Mouse (Mus musculus) intestine, embryonic 16.5 days (tissue): ENCODE results near the gene Gm4779. TPM values are rescaled to one million over a fixed set of nuclear protein-coding genes. Genes with fewer than 3 reads are reported as not detected.
A peak's percentile ranks its signal among the peaks of the same experiment; 100 is the strongest.
"Not testable (repeated sequence)": the region's sequence is repeated elsewhere in the genome, so short reads cannot be mapped to it uniquely, and the experiment has no call there.

ENCODE experiments used
- ATAC-seq: fragments of 200-750 bp; cut with Nextera tagmentation; 2 replicates; pipeline ENCODE4 v1.8.0; 2017; ENCODE audit warnings: moderate TSS enrichment, moderate library complexity
- H3K27ac ChIP-seq: fragments of 300-500 bp; sonication (generic); 2 replicates; pipeline ENCODE4 v1.5.1; 2014; ENCODE audit warnings: mild to moderate bottlenecking, low read length
- H3K27me3 ChIP-seq: fragments of 300-500 bp; sonication (generic); replicated peaks from 2 replicates; pipeline ENCODE4 v1.6.1; 2014; ENCODE audit warnings: low read length, control low read depth, mixed read lengths; ENCODE audit not compliant: control insufficient read depth, insufficient read depth
- H3K36me3 ChIP-seq: fragments of 300-500 bp; sonication (generic); 2 replicates; pipeline ENCODE4 v1.6.1; 2014; ENCODE audit warnings: low read length, control low read depth; ENCODE audit not compliant: control insufficient read depth, insufficient read depth
- H3K4me1 ChIP-seq: fragments of 300-500 bp; sonication (generic); 2 replicates; pipeline ENCODE4 v1.6.1; 2014; ENCODE audit warnings: low read length, control low read depth, mixed read lengths; ENCODE audit not compliant: control insufficient read depth, insufficient read depth
- H3K4me2 ChIP-seq: fragments of 300-500 bp; sonication (generic); 2 replicates; pipeline ENCODE4 v1.6.1; 2014; ENCODE audit warnings: low read depth, low read length, control low read depth
- H3K4me3 ChIP-seq: fragments of 300-500 bp; sonication (generic); 2 replicates; pipeline ENCODE4 v1.5.1; 2014; ENCODE audit warnings: mild to moderate bottlenecking, low read length
- H3K9ac ChIP-seq: fragments of 300-500 bp; sonication (generic); 2 replicates; pipeline ENCODE4 v1.6.1; 2014; ENCODE audit warnings: low read depth, low read length
- H3K9me3 ChIP-seq: fragments of 300-500 bp; sonication (generic); 2 replicates; pipeline ENCODE4 v1.6.1; 2016; ENCODE audit warnings: low read length, control low read depth; ENCODE audit not compliant: control insufficient read depth
- WGBS: fragments of 180-500 bp; shearing (Covaris S2); extraction: QIAGEN DNeasy Blood & Tissue Kit; methylation state at CpG from one replicate; pipeline ENCODE4 v1.1.7; 2014; 5-methylcytosine and 5-hydroxymethylcytosine counted together
- polyA plus RNA-seq: library from polyadenylated mRNA; unstranded; fragments of >200 nt; fragmentation: Nextera tagmentation; extraction: Ambion mirVana; gene quantifications from 2 replicates; pipeline ENCODE4 v1.2.1, GENCODE M21; 2015

The Gm4779 gene
- 0.16 TPM in 1 of 2 replicates, not detected in the other for polyA plus RNA-seq

- no peaks in the 10 kb centered on the region for H3K27me3 ChIP-seq
- peaks cover 6% of the 10 kb centered on the region; the same call in 1 of the 2 replicates for H3K9me3 ChIP-seq
- no peak within 1 kb of the TSS for H3K27ac ChIP-seq
- H3K9ac ChIP-seq = no peak within 1 kb of the TSS
- no peak for ATAC-seq
- no peak within 1 kb of the TSS for H3K4me3 ChIP-seq
- no peaks in the 10 kb centered on the region for H3K36me3 ChIP-seq
- WGBS = 90% methylated on average over 35 of the region's 35 CpGs
- no peak within 1 kb of the TSS for H3K4me2 ChIP-seq
- no peaks in the 10 kb centered on the region for H3K4me1 ChIP-seq
These were observed at the start of gene Gm4779, which contains the start of gene 8030474K03Rik for GRCm38 (mm10) chrX:101794342-101794741. Gm4779 (minus strand) TSS chrX:101794423. 8030474K03Rik (plus strand) TSS chrX:101794656.

- H3K27ac ChIP-seq, H3K4me2 ChIP-seq, H3K4me3 ChIP-seq, H3K9me3 ChIP-seq, ATAC-seq, H3K27me3 ChIP-seq, H3K36me3 ChIP-seq, H3K9ac ChIP-seq, H3K4me1 ChIP-seq: not testable (repeated sequence)
These were observed 25.8 kb upstream of the Gm4779 start for GRCm38 (mm10) chrX:101819980-101820379.

GRCm38 (mm10) chrX:101819163-101819562 is 24.9 kb upstream of the Gm4779 start:
- no peaks in the 10 kb centered on the region for H3K4me1 ChIP-seq
- H3K27ac ChIP-seq = no peak overlapping the region
- no peaks in the 10 kb centered on the region for H3K36me3 ChIP-seq
- no peaks in the 10 kb centered on the region for H3K9me3 ChIP-seq
- no peak overlapping the region for H3K4me2 ChIP-seq
- 0 out of 2 replicates have a peak, but pooled peaks cover 5% of the 10 kb centered on the region for H3K27me3 ChIP-seq
- no peak for ATAC-seq
- no peak overlapping the region for H3K9ac ChIP-seq
- no peak overlapping the region for H3K4me3 ChIP-seq
- WGBS = 42% methylated on average over 1 of the region's 1 CpGs

- Histone ChIP-seq H3K27ac (no peak overlapping the region), H3K9ac (no peak overlapping the region), H3K9me3 (no peaks in the 10 kb centered on the region), H3K4me3 (no peak overlapping the region), H3K4me2 (no peak overlapping the region), H3K27me3 (no peaks in the 10 kb centered on the region; the same call in 1 of the 2 replicates), H3K36me3 (no peaks in the 10 kb centered on the region), H3K4me1 (no peaks in the 10 kb centered on the region)
- 62% methylated on average over 3 of the region's 3 CpGs for WGBS
- ATAC-seq = no peak
These were observed 17.5 kb upstream of the Gm4779 start for GRCm38 (mm10) chrX:101811750-101812149.

- WGBS = 28% methylated on average over 2 of the region's 2 CpGs
- no peaks in the 10 kb centered on the region for H3K4me1 ChIP-seq
- H3K27me3 ChIP-seq = 0 out of 2 replicates have a peak, but pooled peaks cover 3% of the 10 kb centered on the region
- no peaks in the 10 kb centered on the region for H3K36me3 ChIP-seq
- H3K4me3 ChIP-seq = no peak overlapping the region
- ATAC-seq = no peak
- H3K4me2 ChIP-seq = no peak overlapping the region
- no peak overlapping the region for H3K9ac ChIP-seq
- no peaks in the 10 kb centered on the region for H3K9me3 ChIP-seq
- no peak overlapping the region for H3K27ac ChIP-seq
These were observed 11.3 kb upstream of the Gm4779 start for GRCm38 (mm10) chrX:101805512-101805911.

GRCm38 (mm10) chrX:101791551-101791950 is 2.7 kb downstream of the Gm4779 start:
- ATAC-seq = 0 out of 2 replicates have a peak, but pooled peaks have one; percentile 52
- Histone ChIP-seq H3K9ac (no peak overlapping the region), H3K27ac (no peak overlapping the region), H3K27me3 (0 out of 2 replicates have a peak, but pooled peaks cover 3% of the 10 kb centered on the region), H3K36me3 (no peaks in the 10 kb centered on the region), H3K4me2 (no peak overlapping the region), H3K4me1 (no peaks in the 10 kb centered on the region), H3K9me3 (peaks cover 6% of the 10 kb centered on the region; the same call in 1 of the 2 replicates), H3K4me3 (no peak overlapping the region)
- WGBS = 51% methylated on average over 4 of the region's 4 CpGs

GRCm38 (mm10) chrX:101772035-101772434 is 22.2 kb downstream of the Gm4779 start:
- H3K27me3 ChIP-seq = no peaks in the 10 kb centered on the region
- H3K4me3 ChIP-seq = no peak overlapping the region
- no peak overlapping the region for H3K9ac ChIP-seq
- no peak overlapping the region for H3K4me2 ChIP-seq
- WGBS = 45% methylated on average over 5 of the region's 5 CpGs
- no peaks in the 10 kb centered on the region for H3K4me1 ChIP-seq
- ATAC-seq = no peak
- H3K27ac ChIP-seq = no peak overlapping the region
- H3K36me3 ChIP-seq = no peaks in the 10 kb centered on the region
- no peaks in the 10 kb centered on the region for H3K9me3 ChIP-seq

- no peak for ATAC-seq
- H3K4me2 ChIP-seq = no peak overlapping the region
- H3K4me3 ChIP-seq = no peak overlapping the region
- H3K9me3 ChIP-seq = no peaks in the 10 kb centered on the region
- no peaks in the 10 kb centered on the region for H3K36me3 ChIP-seq
- no peaks in the 10 kb centered on the region for H3K4me1 ChIP-seq
- no peaks in the 10 kb centered on the region for H3K27me3 ChIP-seq
- H3K27ac ChIP-seq = no peak overlapping the region
- no peak overlapping the region for H3K9ac ChIP-seq
- WGBS = 67% methylated on average over 3 of the region's 3 CpGs
These were observed 23.9 kb downstream of the Gm4779 start for GRCm38 (mm10) chrX:101770307-101770706.

- 51% methylated on average over 2 of the region's 2 CpGs for WGBS
- Histone ChIP-seq H3K27me3 (no peaks in the 10 kb centered on the region), H3K36me3 (no peaks in the 10 kb centered on the region)
These were observed 24.7 kb downstream of the Gm4779 start for GRCm38 (mm10) chrX:101769478-101769877.

GRCm38 (mm10) chrX:101767280-101767679 is 26.9 kb downstream of the Gm4779 start:
- Histone ChIP-seq H3K9me3 (no peaks in the 10 kb centered on the region), H3K27ac (no peak overlapping the region), H3K4me2 (no peak overlapping the region), H3K9ac (no peak overlapping the region), H3K27me3 (no peaks in the 10 kb centered on the region), H3K4me1 (no peaks in the 10 kb centered on the region), H3K36me3 (no peaks in the 10 kb centered on the region), H3K4me3 (no peak overlapping the region)
- 63% methylated on average over 7 of the region's 7 CpGs for WGBS
- no peak for ATAC-seq

More at GRCm38 (mm10) chrX:101769478-101769877, 24.7 kb downstream of the Gm4779 start:
- Histone ChIP-seq H3K4me2 (no peak overlapping the region), H3K9ac (no peak overlapping the region), H3K9me3 (no peaks in the 10 kb centered on the region), H3K4me1 (no peaks in the 10 kb centered on the region), H3K27ac (no peak overlapping the region), H3K4me3 (no peak overlapping the region)
- no peak for ATAC-seq
